Mouse (Mus musculus) stomach, embryonic 14.5 days (tissue): Measurements from ENCODE around the gene Zeb2. TPM values are rescaled to one million over a fixed set of nuclear protein-coding genes. Genes with fewer than 3 reads are reported as not detected.

Experiments used
- ATAC-seq: fragments of 200-750 bp; cut with Nextera tagmentation; 2 replicates; pipeline ENCODE4 v1.8.0; 2017; ENCODE audit warnings: low read depth, moderate TSS enrichment; ENCODE audit not compliant: insufficient number of reproducible peaks, insufficient read depth, low FRiP score
- H3K27ac ChIP-seq: fragments of 300-500 bp; sonication (generic); 2 replicates; pipeline ENCODE4 v1.5.1; 2014; ENCODE audit warnings: mild to moderate bottlenecking, low read length, moderate library complexity, mixed read lengths
- H3K27me3 ChIP-seq: fragments of 300-500 bp; sonication (generic); 2 replicates; pipeline ENCODE4 v1.6.1; 2014; ENCODE audit warnings: low read length, control low read depth, mixed read lengths; ENCODE audit not compliant: control insufficient read depth, insufficient read depth
- H3K36me3 ChIP-seq: fragments of 300-500 bp; sonication (generic); 2 replicates; pipeline ENCODE4 v1.6.1; 2014; ENCODE audit warnings: mild to moderate bottlenecking, control low read depth, low read length, moderate library complexity, mixed read lengths; ENCODE audit not compliant: control insufficient read depth, insufficient read depth
- H3K4me1 ChIP-seq: fragments of 300-500 bp; sonication (generic); 2 replicates; pipeline ENCODE4 v1.6.1; 2014; ENCODE audit warnings: low read length, control low read depth, mixed read lengths; ENCODE audit not compliant: control insufficient read depth, insufficient read depth
- H3K4me2 ChIP-seq: fragments of 300-500 bp; sonication (generic); replicated peaks from 2 replicates; pipeline ENCODE4 v1.6.1; 2014; ENCODE audit warnings: low read depth, low read length, control low read depth
- H3K4me3 ChIP-seq: fragments of 300-500 bp; sonication (generic); 2 replicates; pipeline ENCODE4 v1.5.1; 2014; ENCODE audit warnings: low read depth, low read length, control low read depth
- H3K9ac ChIP-seq: fragments of 300-500 bp; sonication (generic); replicated peaks from 2 replicates; pipeline ENCODE4 v1.6.1; 2014; ENCODE audit warnings: low read depth, mild to moderate bottlenecking, control low read depth, low read length, moderate library complexity, mixed read lengths
- H3K9me3 ChIP-seq: fragments of 300-500 bp; sonication (generic); 2 replicates; pipeline ENCODE4 v1.6.1; 2016; ENCODE audit warnings: low read depth, low read length, control low read depth; ENCODE audit not compliant: control insufficient read depth
- WGBS: fragments of 180-500 bp; shearing (Covaris S2); extraction: QIAGEN DNeasy Blood & Tissue Kit; methylation state at CpG from one replicate; pipeline ENCODE4 v1.1.7; 2014; 5-methylcytosine and 5-hydroxymethylcytosine counted together
- polyA plus RNA-seq: library from polyadenylated mRNA; unstranded; fragments of >200 nt; fragmentation: Nextera tagmentation; extraction: Ambion mirVana; gene quantifications from 2 replicates; pipeline ENCODE4 v1.2.1, GENCODE M21; 2014

Zeb2 gene
- polyA plus RNA-seq = 67.9 and 73.2 TPM in 2 replicates

DNA sequence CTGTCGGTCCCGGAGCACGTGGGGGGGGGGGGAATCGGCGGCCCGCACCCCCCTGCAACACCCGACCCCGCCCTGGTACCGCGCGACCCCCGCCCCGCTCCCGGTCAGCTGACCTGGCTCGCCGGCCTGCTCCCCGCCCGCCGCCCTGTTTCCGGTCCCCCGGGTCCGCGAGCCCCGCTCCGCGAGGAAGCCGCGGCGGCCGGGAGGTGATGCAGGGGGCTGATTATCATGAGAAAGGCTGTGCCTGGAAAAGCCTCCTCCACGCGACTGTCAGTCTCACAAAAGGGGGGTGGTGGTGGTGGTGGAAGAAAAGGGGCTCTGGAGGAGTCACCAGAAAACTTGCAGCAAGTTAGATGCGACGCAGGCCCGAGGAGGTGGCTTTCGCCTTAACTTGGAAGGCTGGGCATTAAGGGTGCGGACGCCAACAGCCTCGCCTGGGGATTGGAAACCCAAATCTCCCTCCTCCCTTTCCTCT, at the start of gene Zeb2:
TSS of gene Zeb2 (minus strand) at position 309 of the 475 bp plus-strand sequence.
- Histone ChIP-seq H3K4me2 (peak within 1 kb of the TSS; percentile 77), H3K36me3 (no peaks in the 10 kb centered on the region), H3K27me3 (no peaks in the 10 kb centered on the region), H3K9ac (peak within 1 kb of the TSS; percentile 55), H3K4me3 (peak within 1 kb of the TSS; percentile 52), H3K4me1 (peaks cover 3% of the 10 kb centered on the region; the same call in 1 of the 2 replicates), H3K27ac (peak within 1 kb of the TSS; percentile 88), H3K9me3 (no peaks in the 10 kb centered on the region)
- WGBS = under 1% methylated on average over 28 of the region's 39 CpGs
- ATAC-seq = peak; percentile 51; the same call in 1 of the 2 replicates

DNA sequence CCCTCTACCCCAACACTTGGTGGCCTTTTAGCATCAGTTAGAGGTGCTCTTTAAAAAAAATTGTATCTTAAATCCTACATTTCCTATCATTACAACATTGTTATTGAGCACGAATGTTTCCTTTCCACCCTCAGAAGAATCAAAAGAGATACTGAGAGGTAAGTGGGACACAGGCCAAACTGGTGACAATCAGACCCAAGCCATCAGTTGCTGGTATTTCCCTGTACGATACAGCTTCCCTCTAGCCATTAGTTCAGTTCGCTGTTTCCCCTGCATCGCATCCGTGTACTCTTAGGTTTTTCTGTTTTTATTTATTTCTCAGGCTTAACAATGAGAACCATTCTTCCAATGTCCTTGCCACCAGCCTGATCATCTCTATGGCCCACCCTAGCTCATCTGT, 41.6 kb upstream of the Zeb2 start:
- H3K9me3 ChIP-seq = no peaks in the 10 kb centered on the region
- H3K36me3 ChIP-seq = no peaks in the 10 kb centered on the region
- no peaks in the 10 kb centered on the region for H3K27me3 ChIP-seq
- 95% methylated on average over 5 of the region's 5 CpGs for WGBS
- no peaks in the 10 kb centered on the region for H3K4me1 ChIP-seq
- H3K9ac ChIP-seq = no peak overlapping the region
- no peak overlapping the region for H3K4me3 ChIP-seq
- H3K27ac ChIP-seq = no peak overlapping the region
- no peak for ATAC-seq
- H3K4me2 ChIP-seq = no peak overlapping the region

GRCm38 (mm10) chr2:45158351-45158782, 41.2 kb upstream of the Zeb2 start:
- no peaks in the 10 kb centered on the region for H3K36me3 ChIP-seq
- no peak overlapping the region for H3K4me3 ChIP-seq
- no peak overlapping the region for H3K4me2 ChIP-seq
- ATAC-seq = no peak
- H3K27ac ChIP-seq = no peak overlapping the region
- no peaks in the 10 kb centered on the region for H3K4me1 ChIP-seq
- no peak overlapping the region for H3K9ac ChIP-seq
- WGBS = 48% methylated on average over 8 of the region's 8 CpGs
- H3K27me3 ChIP-seq = no peaks in the 10 kb centered on the region
- H3K9me3 ChIP-seq = no peaks in the 10 kb centered on the region

- 77% methylated on average over 1 of the region's 1 CpGs for WGBS
- ATAC-seq = no peak
- H3K4me2 ChIP-seq = no peak overlapping the region
- no peak overlapping the region for H3K27ac ChIP-seq
- H3K9ac ChIP-seq = no peak overlapping the region
- no peaks in the 10 kb centered on the region for H3K27me3 ChIP-seq
- no peaks in the 10 kb centered on the region for H3K4me1 ChIP-seq
- no peaks in the 10 kb centered on the region for H3K9me3 ChIP-seq
- no peaks in the 10 kb centered on the region for H3K36me3 ChIP-seq
- no peak overlapping the region for H3K4me3 ChIP-seq
Observed at GRCm38 (mm10) chr2:45153315-45153714, 36.1 kb upstream of the Zeb2 start.

- Histone ChIP-seq H3K9me3 (no peaks in the 10 kb centered on the region), H3K27ac (no peak overlapping the region), H3K4me1 (no peaks in the 10 kb centered on the region), H3K36me3 (no peaks in the 10 kb centered on the region), H3K4me2 (no peak overlapping the region), H3K27me3 (no peaks in the 10 kb centered on the region), H3K4me3 (no peak overlapping the region), H3K9ac (no peak overlapping the region)
- no peak for ATAC-seq
- WGBS = 77% methylated on average over 1 of the region's 1 CpGs
Observed at GRCm38 (mm10) chr2:45143162-45143561, 26.0 kb upstream of the Zeb2 start.

DNA sequence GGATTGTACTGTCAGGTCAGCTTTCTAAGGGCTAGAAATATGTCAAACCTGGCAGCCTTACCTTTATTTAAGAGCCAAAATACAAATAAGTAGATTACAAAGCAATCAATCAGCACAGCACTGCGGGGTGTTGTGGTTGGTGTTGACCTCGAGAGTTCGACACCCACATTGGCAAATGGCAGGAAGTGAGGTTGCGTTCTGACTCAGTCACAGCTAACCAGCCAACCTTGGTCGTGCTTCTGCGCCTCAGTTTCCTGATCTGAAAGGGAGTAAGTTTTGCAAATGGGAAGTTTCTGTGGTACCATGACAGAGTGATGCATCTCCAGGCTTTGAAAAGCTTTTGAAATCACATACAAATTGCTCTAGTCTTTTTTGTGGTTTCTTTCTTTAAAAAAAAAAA, 21.7 kb upstream of the Zeb2 start:
- Histone ChIP-seq H3K27me3 (no peaks in the 10 kb centered on the region), H3K4me2 (no peak overlapping the region), H3K9me3 (no peaks in the 10 kb centered on the region), H3K4me3 (no peak overlapping the region), H3K9ac (no peak overlapping the region), H3K27ac (no peak overlapping the region), H3K36me3 (no peaks in the 10 kb centered on the region), H3K4me1 (no peaks in the 10 kb centered on the region)
- ATAC-seq = no peak
- 77% methylated on average over 6 of the region's 6 CpGs for WGBS

DNA sequence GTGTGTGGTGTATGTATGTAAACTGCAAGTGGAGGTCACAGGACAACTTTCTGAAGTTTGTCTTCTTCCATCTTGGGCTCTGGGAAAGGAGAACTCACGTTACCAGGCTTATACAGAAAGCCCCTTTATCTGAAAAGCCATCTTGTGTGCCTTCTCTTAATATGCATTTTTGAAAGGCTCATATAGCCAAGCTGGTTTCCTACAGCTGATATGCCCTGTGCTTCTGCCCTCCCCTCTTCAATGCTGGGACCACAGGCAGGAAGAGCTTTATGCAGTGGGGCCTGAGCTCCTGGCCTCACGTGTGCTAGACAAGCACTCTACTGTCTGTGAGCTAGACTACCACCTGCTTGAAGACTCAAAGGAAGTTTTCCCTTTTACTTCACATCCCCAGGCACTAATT, 19.6 kb upstream of the Zeb2 start:
- Histone ChIP-seq H3K9me3 (no peaks in the 10 kb centered on the region), H3K27ac (no peak overlapping the region), H3K36me3 (no peaks in the 10 kb centered on the region), H3K4me2 (no peak overlapping the region), H3K9ac (no peak overlapping the region), H3K4me1 (no peaks in the 10 kb centered on the region), H3K4me3 (no peak overlapping the region), H3K27me3 (no peaks in the 10 kb centered on the region)
- ATAC-seq = no peak
- WGBS = 77% methylated on average over 2 of the region's 2 CpGs

GRCm38 (mm10) chr2:45133225-45133624, 16.0 kb upstream of the Zeb2 start:
- H3K27ac ChIP-seq = no peak overlapping the region
- no peak for ATAC-seq
- WGBS = 90% methylated on average over 4 of the region's 4 CpGs

DNA sequence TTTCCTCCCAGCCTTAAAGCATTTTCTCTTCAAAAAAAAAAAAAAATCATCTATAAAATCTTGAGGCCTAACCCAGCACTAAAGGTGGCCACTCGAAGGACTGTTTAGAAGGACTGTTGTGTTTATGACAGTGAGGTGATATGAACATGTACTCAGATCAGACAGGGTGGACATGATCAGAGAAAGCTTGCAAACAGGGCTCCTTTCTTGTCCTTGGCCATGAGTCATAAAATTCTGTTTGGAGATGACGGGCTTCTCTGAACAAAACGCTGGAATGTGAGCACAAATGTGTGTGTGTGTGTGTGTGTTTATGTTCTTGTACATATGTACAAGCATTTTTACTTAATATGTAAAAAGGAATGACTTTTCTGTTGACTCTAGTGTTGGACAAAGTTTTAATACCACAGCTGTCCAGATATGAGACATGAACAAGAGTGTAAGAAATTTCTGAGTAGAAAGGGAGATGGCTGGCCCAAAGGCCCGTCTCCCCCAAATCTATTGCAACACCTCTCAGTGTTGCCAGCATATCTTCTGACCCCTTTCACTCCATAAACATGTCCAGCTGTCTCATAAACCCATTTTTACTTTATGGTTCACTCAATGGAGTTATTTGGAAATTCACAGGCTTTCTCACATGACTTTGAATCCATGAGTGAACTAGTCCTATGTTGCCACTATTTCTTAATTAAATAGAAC, 13.4 kb upstream of the Zeb2 start:
- no peaks in the 10 kb centered on the region for H3K4me1 ChIP-seq

More at GRCm38 (mm10) chr2:45133225-45133624, 16.0 kb upstream of the Zeb2 start:
- Histone ChIP-seq H3K36me3 (no peaks in the 10 kb centered on the region), H3K9me3 (no peaks in the 10 kb centered on the region), H3K4me3 (no peak overlapping the region), H3K4me1 (no peaks in the 10 kb centered on the region), H3K9ac (no peak overlapping the region), H3K27me3 (no peaks in the 10 kb centered on the region), H3K4me2 (no peak overlapping the region)

More for the DNA sequence above, 13.4 kb upstream of the Zeb2 start:
- Histone ChIP-seq H3K9me3 (no peaks in the 10 kb centered on the region), H3K4me2 (no peak overlapping the region), H3K27me3 (no peaks in the 10 kb centered on the region), H3K36me3 (no peaks in the 10 kb centered on the region), H3K4me3 (no peak overlapping the region), H3K9ac (no peak overlapping the region), H3K27ac (no peak overlapping the region)
- ATAC-seq = no peak
- 78% methylated on average over 4 of the region's 4 CpGs for WGBS
